Mouse (Mus musculus): ENCODE results near the gene Trim2. TPM values are rescaled to one million over a fixed set of nuclear protein-coding genes. Genes with fewer than 3 reads are reported as not detected.

Trim2 gene
- polyA plus RNA-seq, 1 experiment, result 3.2 TPM

DNA sequence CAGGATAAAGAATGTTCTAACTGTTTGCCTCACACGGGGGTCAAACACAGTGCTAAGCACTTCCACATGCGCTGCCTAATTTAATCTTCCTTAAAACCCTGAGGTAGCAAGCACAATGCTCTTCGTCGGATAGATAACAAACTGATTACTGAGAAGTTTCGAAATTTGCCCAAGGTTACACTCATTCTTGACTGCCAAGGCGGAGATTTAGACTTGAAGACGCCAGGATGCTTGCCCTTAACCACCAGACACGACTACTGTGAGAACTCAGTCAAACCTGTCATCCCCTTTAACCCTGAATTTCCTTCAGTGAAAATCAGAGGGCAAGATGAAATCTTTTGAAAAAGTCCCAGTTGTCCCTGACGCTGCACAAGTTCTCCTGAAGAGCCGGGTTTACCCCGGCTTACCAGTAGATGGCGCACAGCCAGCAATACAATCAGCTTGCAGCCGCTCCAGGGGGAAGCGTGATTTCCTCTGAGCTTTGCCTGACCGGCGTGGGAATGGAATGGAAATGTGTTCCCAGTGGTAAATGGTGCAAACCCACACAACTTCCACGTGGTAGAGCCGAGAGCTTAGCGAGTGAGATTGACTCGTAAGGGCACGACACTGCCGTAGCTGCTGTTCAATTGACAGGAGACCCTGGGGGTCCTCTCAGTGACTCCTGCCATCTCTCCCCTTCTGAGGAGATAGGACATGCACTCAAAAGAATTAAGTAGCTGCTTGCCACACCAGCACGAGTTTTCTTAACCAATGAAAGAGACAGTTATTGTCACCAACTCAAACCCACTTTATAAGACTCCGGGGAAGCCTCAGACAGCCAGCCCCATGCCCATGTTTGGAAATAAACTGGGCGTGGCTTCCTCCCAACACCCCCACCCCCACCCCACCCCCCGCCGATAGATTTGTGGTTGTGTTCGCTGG lies 38.3 kb upstream of the Trim2 start:
- TF ChIP-seq SRF (IDR thresholded peaks at IDR 0.05; ENCODE audit: control insufficient read depth, insufficient read length, low read depth) (peak; percentile 63), MAX (IDR thresholded peaks at IDR 0.05; ENCODE audit: low read depth) (no peak), TCF12 (IDR thresholded peaks at IDR 0.05; ENCODE audit: insufficient read depth, poor library complexity, severe bottlenecking) (no peak)
- no peaks in the 10 kb centered on the region for H3K79me2 ChIP-seq (ENCODE audit: control insufficient read depth, insufficient read depth)
- H3K36me3 ChIP-seq (ENCODE audit: control insufficient read depth, insufficient read depth), result no peaks in the 10 kb centered on the region
- peak overlapping the region; percentile 91 for H3K4me2 ChIP-seq (ENCODE audit: low read depth)
- H3K27me3 ChIP-seq (ENCODE audit: control insufficient read depth, insufficient read depth, insufficient read length), result no peaks in the 10 kb centered on the region
- H3K4me3 ChIP-seq, result peak overlapping the region; percentile 10
- H3ac ChIP-seq (ENCODE audit: control insufficient read depth, insufficient read length), result no peak overlapping the region

DNA sequence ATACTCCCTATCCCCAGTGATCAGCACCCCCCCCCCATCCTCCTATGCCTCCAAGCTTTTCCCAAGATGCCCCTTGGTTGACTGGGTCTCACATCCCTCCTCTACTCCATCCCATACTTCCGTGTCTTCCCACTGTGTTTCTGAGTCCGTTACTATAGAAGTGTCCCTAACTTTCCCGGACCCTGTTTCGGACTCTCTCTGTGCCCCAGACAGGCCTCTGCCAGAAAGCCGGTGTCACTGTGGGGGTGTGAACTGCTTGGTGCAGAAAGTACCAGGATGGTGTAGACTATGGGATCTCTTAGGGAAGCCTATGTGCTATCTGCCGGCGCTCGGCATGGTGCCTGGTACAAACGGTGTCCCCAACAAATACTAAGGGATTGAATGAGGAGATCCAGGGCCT lies 36.4 kb upstream of the Trim2 start:
- H3K36me3 ChIP-seq (ENCODE audit: control insufficient read depth, insufficient read depth), result no peaks in the 10 kb centered on the region
- no peaks in the 10 kb centered on the region for H3K27me3 ChIP-seq (ENCODE audit: control insufficient read depth, insufficient read depth, insufficient read length)
- no peak overlapping the region for H3ac ChIP-seq (ENCODE audit: control insufficient read depth, insufficient read length)
- H3K4me3 ChIP-seq, result no peak overlapping the region
- H3K79me2 ChIP-seq (ENCODE audit: control insufficient read depth, insufficient read depth), result no peaks in the 10 kb centered on the region
- no peak overlapping the region for H3K4me2 ChIP-seq (ENCODE audit: low read depth)
- TF ChIP-seq CEBPB (IDR thresholded peaks at IDR 0.05; ENCODE audit: insufficient read depth, poor library complexity, severe bottlenecking), result no peak
- TF ChIP-seq MYOD1 (IDR thresholded peaks at IDR 0.05; ENCODE audit: control insufficient read depth in 1 of 3, insufficient read length in 2 of 3, low read depth in 2 of 3), result no peak
- no peak for TF ChIP-seq TCF3 (IDR thresholded peaks at IDR 0.05; ENCODE audit: insufficient read length, low read depth)
- no peak for TF ChIP-seq SRF (IDR thresholded peaks at IDR 0.05; ENCODE audit: control insufficient read depth, insufficient read length, low read depth)
- no peak for TF ChIP-seq MYOG (IDR thresholded peaks at IDR 0.05; ENCODE audit: control insufficient read depth in 1 of 3, insufficient read depth in 1 of 3, insufficient read length in 2 of 3, low read depth in 2 of 3)
- TF ChIP-seq REST (IDR thresholded peaks at IDR 0.05; ENCODE audit: insufficient read depth, insufficient read length), result no peak
- no peak for TF ChIP-seq USF1 (IDR thresholded peaks at IDR 0.05; ENCODE audit: low read depth)
- no peak for TF ChIP-seq POLR2AphosphoS2 (IDR thresholded peaks at IDR 0.05; ENCODE audit: insufficient read length, low read depth)
- no peak for TF ChIP-seq TCF12 (IDR thresholded peaks at IDR 0.05; ENCODE audit: insufficient read depth, poor library complexity, severe bottlenecking)
- TF ChIP-seq E2F4 (IDR thresholded peaks at IDR 0.05; ENCODE audit: insufficient read depth), result no peak
- no peak for TF ChIP-seq POLR2A (IDR thresholded peaks at IDR 0.05; ENCODE audit: insufficient read length, low read depth)
- TF ChIP-seq MAX (IDR thresholded peaks at IDR 0.05; ENCODE audit: low read depth), result no peak

DNA sequence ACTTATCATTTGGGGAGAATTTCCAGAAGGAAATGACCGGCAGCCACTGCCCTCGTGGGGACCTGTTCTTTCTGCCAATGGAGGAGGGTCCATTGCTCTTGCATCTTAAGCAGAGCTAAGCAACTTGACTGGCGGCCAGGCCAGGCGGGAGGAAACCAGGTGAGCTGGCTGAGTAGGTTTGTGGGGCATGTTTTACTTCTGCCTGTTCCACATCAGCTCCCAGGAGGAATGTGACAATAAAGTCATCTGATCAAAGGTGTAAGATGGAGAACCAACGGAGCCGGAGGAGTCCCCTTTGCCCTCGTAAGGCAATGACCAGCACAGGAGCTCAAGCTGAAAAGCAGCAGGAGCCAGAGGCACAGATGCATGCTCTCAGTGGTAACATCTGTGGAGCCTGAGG lies 35.1 kb upstream of the Trim2 start:
- Histone ChIP-seq H3ac (ENCODE audit: control insufficient read depth, insufficient read length) (no peak overlapping the region), H3K79me2 (ENCODE audit: control insufficient read depth, insufficient read depth) (no peaks in the 10 kb centered on the region), H3K27me3 (ENCODE audit: control insufficient read depth, insufficient read depth, insufficient read length) (no peaks in the 10 kb centered on the region), H3K4me3 (no peak overlapping the region), H3K4me2 (ENCODE audit: low read depth) (no peak overlapping the region), H3K36me3 (ENCODE audit: control insufficient read depth, insufficient read depth) (no peaks in the 10 kb centered on the region)
- TF ChIP-seq TCF3 (IDR thresholded peaks at IDR 0.05; ENCODE audit: insufficient read length, low read depth) (no peak), MAX (IDR thresholded peaks at IDR 0.05; ENCODE audit: low read depth) (no peak), POLR2AphosphoS2 (IDR thresholded peaks at IDR 0.05; ENCODE audit: insufficient read length, low read depth) (no peak), E2F4 (IDR thresholded peaks at IDR 0.05; ENCODE audit: insufficient read depth) (no peak), MYOG (IDR thresholded peaks at IDR 0.05; ENCODE audit: control insufficient read depth in 1 of 3, insufficient read depth in 1 of 3, insufficient read length in 2 of 3, low read depth in 2 of 3) (no peak)

DNA sequence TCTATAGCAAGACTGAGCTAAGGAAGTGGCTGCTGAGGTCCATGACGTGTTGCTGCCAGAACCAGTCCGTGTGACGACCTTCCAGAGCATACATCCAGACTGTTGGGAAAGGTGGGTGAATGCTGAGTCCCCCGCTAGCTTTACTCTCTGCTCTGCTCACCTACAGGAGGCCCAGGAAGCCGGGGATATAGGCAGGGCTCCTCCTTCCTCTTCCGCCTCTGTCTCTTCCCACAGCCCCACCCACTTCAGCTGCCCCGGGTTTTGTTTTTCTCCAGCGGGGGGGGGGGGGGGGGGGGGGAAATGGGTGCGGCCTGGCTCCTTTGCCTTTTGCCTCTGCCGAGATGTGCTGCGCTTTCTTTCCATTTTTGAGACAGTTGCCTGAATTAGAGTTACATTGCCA lies 30.9 kb upstream of the Trim2 start:
- H3K4me3 ChIP-seq, result no peak overlapping the region
- no peak for TF ChIP-seq MYOD1 (IDR thresholded peaks at IDR 0.05; ENCODE audit: control insufficient read depth in 1 of 3, insufficient read length in 2 of 3, low read depth in 2 of 3)
- no peaks in the 10 kb centered on the region for H3K27me3 ChIP-seq (ENCODE audit: control insufficient read depth, insufficient read depth, insufficient read length)
- H3K79me2 ChIP-seq (ENCODE audit: control insufficient read depth, insufficient read depth), result no peaks in the 10 kb centered on the region
- no peak overlapping the region for H3ac ChIP-seq (ENCODE audit: control insufficient read depth, insufficient read length)
- H3K4me2 ChIP-seq (ENCODE audit: low read depth), result no peak overlapping the region
- H3K36me3 ChIP-seq (ENCODE audit: control insufficient read depth, insufficient read depth), result no peaks in the 10 kb centered on the region

DNA sequence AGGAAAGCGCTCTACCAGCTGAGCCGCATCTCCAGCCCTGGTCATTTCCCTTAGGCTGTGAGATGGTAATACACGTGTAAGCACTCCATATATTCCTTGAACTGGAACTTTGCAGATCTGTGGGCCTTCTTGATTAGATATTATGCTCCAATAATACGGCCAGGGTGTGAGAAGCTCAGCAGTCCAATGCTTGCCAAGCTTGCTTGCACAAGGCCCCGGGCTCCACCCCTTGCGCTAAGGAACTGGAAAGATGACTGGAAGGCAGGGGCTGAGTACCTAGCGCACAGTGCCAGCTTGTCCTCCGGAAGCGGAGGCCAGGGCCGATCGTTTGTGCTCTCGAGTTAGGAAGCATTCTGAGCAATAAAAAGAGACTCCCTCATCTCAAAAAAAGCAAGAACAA lies 29.7 kb upstream of the Trim2 start:
- H3K36me3 ChIP-seq (ENCODE audit: control insufficient read depth, insufficient read depth), result no peaks in the 10 kb centered on the region
- H3K4me3 ChIP-seq, result no peak overlapping the region
- H3K79me2 ChIP-seq (ENCODE audit: control insufficient read depth, insufficient read depth), result no peaks in the 10 kb centered on the region
- no peak overlapping the region for H3K4me2 ChIP-seq (ENCODE audit: low read depth)
- H3K27me3 ChIP-seq (ENCODE audit: control insufficient read depth, insufficient read depth, insufficient read length), result no peaks in the 10 kb centered on the region
- H3ac ChIP-seq (ENCODE audit: control insufficient read depth, insufficient read length), result no peak overlapping the region
- TF ChIP-seq TCF3 (IDR thresholded peaks at IDR 0.05; ENCODE audit: insufficient read length, low read depth), result no peak
- no peak for TF ChIP-seq CEBPB (IDR thresholded peaks at IDR 0.05; ENCODE audit: insufficient read depth, poor library complexity, severe bottlenecking)
- no peak for TF ChIP-seq REST (IDR thresholded peaks at IDR 0.05; ENCODE audit: insufficient read depth, insufficient read length)
- TF ChIP-seq E2F4 (IDR thresholded peaks at IDR 0.05; ENCODE audit: insufficient read depth), result no peak
- TF ChIP-seq TCF12 (IDR thresholded peaks at IDR 0.05; ENCODE audit: insufficient read depth, poor library complexity, severe bottlenecking), result no peak
- TF ChIP-seq MYOD1 (IDR thresholded peaks at IDR 0.05; ENCODE audit: control insufficient read depth in 1 of 3, insufficient read length in 2 of 3, low read depth in 2 of 3), result no peak
- TF ChIP-seq USF1 (IDR thresholded peaks at IDR 0.05; ENCODE audit: low read depth), result no peak

All from myocyte (in vitro differentiated cells).